Mouse (Mus musculus) kidney, embryonic 16.5 days (tissue): Measurements from ENCODE around the gene Ccsap. TPM values are rescaled to one million over a fixed set of nuclear protein-coding genes. Genes with fewer than 3 reads are reported as not detected.

Source experiments
- ATAC-seq: fragments of 200-750 bp; cut with Nextera tagmentation; 2 replicates; pipeline ENCODE4 v1.8.0; 2017; ENCODE audit warnings: moderate TSS enrichment; ENCODE audit not compliant: low FRiP score, low TSS enrichment
- H3K27ac ChIP-seq: fragments of 300-500 bp; sonication (generic); 2 replicates; pipeline ENCODE4 v1.5.1; 2014; ENCODE audit warnings: low read length
- H3K27me3 ChIP-seq: fragments of 300-500 bp; sonication (generic); 2 replicates; pipeline ENCODE4 v1.6.1; 2014; ENCODE audit warnings: low read length, control low read depth, mixed read lengths; ENCODE audit not compliant: insufficient read depth
- H3K36me3 ChIP-seq: fragments of 300-500 bp; sonication (generic); 2 replicates; pipeline ENCODE4 v1.6.1; 2014; ENCODE audit warnings: low read length, control low read depth, mixed read lengths; ENCODE audit not compliant: insufficient read depth
- H3K4me1 ChIP-seq: fragments of 300-500 bp; sonication (generic); 2 replicates; pipeline ENCODE4 v1.6.1; 2014; ENCODE audit warnings: low read length, control low read depth, mixed read lengths; ENCODE audit not compliant: insufficient read depth
- H3K4me2 ChIP-seq: fragments of 300-500 bp; sonication (generic); replicated peaks from 2 replicates; pipeline ENCODE4 v1.6.1; 2014; ENCODE audit warnings: low read depth, low read length
- H3K4me3 ChIP-seq: fragments of 300-500 bp; sonication (generic); 2 replicates; pipeline ENCODE4 v1.5.1; 2014; ENCODE audit warnings: mild to moderate bottlenecking, low read length
- H3K9ac ChIP-seq: fragments of 300-500 bp; sonication (generic); replicated peaks from 2 replicates; pipeline ENCODE4 v1.6.1; 2014; ENCODE audit warnings: low read length
- H3K9me3 ChIP-seq: fragments of 300-500 bp; sonication (generic); 2 replicates; pipeline ENCODE4 v1.6.1; 2016; ENCODE audit warnings: low read length, control low read depth
- WGBS: fragments of 180-500 bp; shearing (Covaris S2); extraction: QIAGEN DNeasy Blood & Tissue Kit; methylation state at CpG from one replicate; pipeline ENCODE4 v1.1.7; 2014; 5-methylcytosine and 5-hydroxymethylcytosine counted together
- polyA plus RNA-seq: library from polyadenylated mRNA; unstranded; fragments of >200 nt; fragmentation: Nextera tagmentation; extraction: Ambion mirVana; gene quantifications from 2 replicates; pipeline ENCODE4 v1.2.1, GENCODE M21; 2015

The Ccsap gene
- polyA plus RNA-seq, 1 experiment from 2014 or later = 2.9 TPM

GRCm38 (mm10) chr8:123883094-123883493, 23.1 kb upstream of the Ccsap start:
- Histone ChIP-seq H3K9ac (no peak overlapping the region), H3K27ac (no peak overlapping the region), H3K4me1 (peaks cover 3% of the 10 kb centered on the region; the same call in 1 of the 2 replicates), H3K4me2 (no peak overlapping the region), H3K9me3 (no peaks in the 10 kb centered on the region), H3K4me3 (no peak overlapping the region), H3K36me3 (no peaks in the 10 kb centered on the region), H3K27me3 (peaks cover 9% of the 10 kb centered on the region; the same call in 1 of the 2 replicates)
- 77% methylated on average over 4 of the region's 4 CpGs for WGBS
- no peak for ATAC-seq

GRCm38 (mm10) chr8:123882412-123882811, 22.4 kb upstream of the Ccsap start:
- no peak for ATAC-seq

GRCm38 (mm10) chr8:123880821-123881350, 20.9 kb upstream of the Ccsap start:
- Histone ChIP-seq H3K9ac (no peak overlapping the region), H3K27me3 (peaks cover 3% of the 10 kb centered on the region; the same call in 1 of the 2 replicates), H3K4me1 (peaks cover 3% of the 10 kb centered on the region; the same call in 1 of the 2 replicates), H3K4me2 (no peak overlapping the region), H3K9me3 (no peaks in the 10 kb centered on the region), H3K27ac (no peak overlapping the region), H3K36me3 (no peaks in the 10 kb centered on the region), H3K4me3 (no peak overlapping the region)
- ATAC-seq = no peak
- WGBS = 27% methylated on average over 4 of the region's 4 CpGs

More at GRCm38 (mm10) chr8:123882412-123882811, 22.4 kb upstream of the Ccsap start:
- Histone ChIP-seq H3K27me3 (peaks cover 9% of the 10 kb centered on the region; the same call in 1 of the 2 replicates), H3K4me3 (no peak overlapping the region), H3K9ac (no peak overlapping the region), H3K36me3 (no peaks in the 10 kb centered on the region), H3K27ac (no peak overlapping the region), H3K4me2 (no peak overlapping the region), H3K9me3 (no peaks in the 10 kb centered on the region), H3K4me1 (peaks cover 3% of the 10 kb centered on the region; the same call in 1 of the 2 replicates)
- 68% methylated on average over 2 of the region's 2 CpGs for WGBS

- no peak overlapping the region for H3K4me2 ChIP-seq
- H3K27ac ChIP-seq = no peak overlapping the region
- 67% methylated on average over 10 of the region's 10 CpGs for WGBS
- H3K9me3 ChIP-seq = no peaks in the 10 kb centered on the region
- no peak overlapping the region for H3K4me3 ChIP-seq
- no peaks in the 10 kb centered on the region for H3K36me3 ChIP-seq
- H3K4me1 ChIP-seq = peaks cover 3% of the 10 kb centered on the region; the same call in 1 of the 2 replicates
- ATAC-seq = no peak
- no peaks in the 10 kb centered on the region for H3K27me3 ChIP-seq
- no peak overlapping the region for H3K9ac ChIP-seq
These were observed 20.3 kb upstream of the Ccsap start for GRCm38 (mm10) chr8:123880271-123880670.

GRCm38 (mm10) chr8:123877865-123878264, 17.9 kb upstream of the Ccsap start:
- Histone ChIP-seq H3K9ac (no peak overlapping the region), H3K4me1 (no peaks in the 10 kb centered on the region), H3K9me3 (no peaks in the 10 kb centered on the region), H3K36me3 (no peaks in the 10 kb centered on the region), H3K4me3 (no peak overlapping the region), H3K27ac (no peak overlapping the region), H3K4me2 (no peak overlapping the region), H3K27me3 (no peaks in the 10 kb centered on the region)
- WGBS = 71% methylated on average over 2 of the region's 2 CpGs
- ATAC-seq = no peak

- H3K9me3 ChIP-seq = no peaks in the 10 kb centered on the region
- no peak overlapping the region for H3K4me3 ChIP-seq
- H3K4me1 ChIP-seq = no peaks in the 10 kb centered on the region
- no peak overlapping the region for H3K27ac ChIP-seq
- 81% methylated on average over 11 of the region's 11 CpGs for WGBS
- H3K4me2 ChIP-seq = no peak overlapping the region
- no peaks in the 10 kb centered on the region for H3K27me3 ChIP-seq
- H3K9ac ChIP-seq = no peak overlapping the region
- no peak for ATAC-seq
- H3K36me3 ChIP-seq = no peaks in the 10 kb centered on the region
These were observed 14.3 kb upstream of the Ccsap start for GRCm38 (mm10) chr8:123874324-123874723.

GRCm38 (mm10) chr8:123873364-123873763, 13.4 kb upstream of the Ccsap start:
- Histone ChIP-seq H3K36me3 (no peaks in the 10 kb centered on the region), H3K4me2 (no peak overlapping the region), H3K9me3 (no peaks in the 10 kb centered on the region), H3K27me3 (no peaks in the 10 kb centered on the region), H3K9ac (no peak overlapping the region), H3K4me3 (no peak overlapping the region), H3K27ac (no peak overlapping the region), H3K4me1 (no peaks in the 10 kb centered on the region)
- 66% methylated on average over 6 of the region's 6 CpGs for WGBS
- ATAC-seq = no peak

GRCm38 (mm10) chr8:123872048-123872447, 12.0 kb upstream of the Ccsap start:
- H3K27me3 ChIP-seq = no peaks in the 10 kb centered on the region
- H3K4me3 ChIP-seq = no peak overlapping the region
- no peak overlapping the region for H3K4me2 ChIP-seq
- H3K4me1 ChIP-seq = no peaks in the 10 kb centered on the region
- WGBS = 74% methylated on average over 9 of the region's 9 CpGs
- H3K27ac ChIP-seq = no peak overlapping the region
- ATAC-seq = no peak
- H3K36me3 ChIP-seq = no peaks in the 10 kb centered on the region
- H3K9ac ChIP-seq = no peak overlapping the region
- no peaks in the 10 kb centered on the region for H3K9me3 ChIP-seq

GRCm38 (mm10) chr8:123866971-123867370, 7.0 kb upstream of the Ccsap start:
- Histone ChIP-seq H3K4me3 (no peak overlapping the region), H3K9ac (no peak overlapping the region), H3K4me2 (no peak overlapping the region), H3K9me3 (no peaks in the 10 kb centered on the region), H3K27me3 (peaks cover 9% of the 10 kb centered on the region), H3K4me1 (no peaks in the 10 kb centered on the region), H3K36me3 (no peaks in the 10 kb centered on the region), H3K27ac (no peak overlapping the region)
- no peak for ATAC-seq
- WGBS = 34% methylated on average over 5 of the region's 5 CpGs

- Histone ChIP-seq H3K36me3 (no peaks in the 10 kb centered on the region), H3K4me3 (no peak overlapping the region), H3K9ac (no peak overlapping the region), H3K4me2 (no peak overlapping the region), H3K9me3 (no peaks in the 10 kb centered on the region), H3K27me3 (peaks cover 10% of the 10 kb centered on the region), H3K4me1 (no peaks in the 10 kb centered on the region), H3K27ac (no peak overlapping the region)
- no peak for ATAC-seq
- WGBS = 75% methylated on average over 7 of the region's 7 CpGs
These were observed 5.8 kb upstream of the Ccsap start for GRCm38 (mm10) chr8:123865786-123866185.
